Mouse (Mus musculus): ENCODE data around the gene Amfr.

DNA sequence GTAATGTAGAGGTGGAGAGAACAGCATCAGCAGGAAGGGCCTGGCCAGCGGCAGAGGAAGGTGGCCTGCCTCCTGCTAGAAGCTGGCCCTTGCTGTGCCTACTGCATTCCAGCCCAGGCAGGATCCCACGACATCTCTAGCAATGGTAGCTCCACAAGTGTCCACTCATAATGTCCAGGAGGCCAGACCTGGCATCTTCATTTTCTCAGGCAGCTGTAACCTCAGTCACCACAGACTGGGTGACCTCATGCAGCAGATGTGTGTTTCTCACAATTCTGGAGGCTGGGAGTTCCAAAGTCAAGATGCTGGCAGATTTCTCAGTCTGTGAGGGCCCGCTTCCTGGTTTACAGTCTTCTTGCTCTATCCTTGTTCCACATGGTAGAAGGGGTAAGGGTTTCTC, 74.4 kb downstream of the Amfr start:
- TF ChIP-seq CTCF (IDR thresholded peaks at IDR 0.05; ENCODE audit: low read depth) (no peak), EP300 (IDR thresholded peaks at IDR 0.05; ENCODE audit: low read depth) (no peak)
